Mouse (Mus musculus): ENCODE data around the gene Nos3. TPM values are rescaled to one million over a fixed set of nuclear protein-coding genes. Genes with fewer than 3 reads are reported as not detected.

Gene Nos3
- polyA plus RNA-seq, 1 experiment from 2014 or later: 4.6 TPM

DNA sequence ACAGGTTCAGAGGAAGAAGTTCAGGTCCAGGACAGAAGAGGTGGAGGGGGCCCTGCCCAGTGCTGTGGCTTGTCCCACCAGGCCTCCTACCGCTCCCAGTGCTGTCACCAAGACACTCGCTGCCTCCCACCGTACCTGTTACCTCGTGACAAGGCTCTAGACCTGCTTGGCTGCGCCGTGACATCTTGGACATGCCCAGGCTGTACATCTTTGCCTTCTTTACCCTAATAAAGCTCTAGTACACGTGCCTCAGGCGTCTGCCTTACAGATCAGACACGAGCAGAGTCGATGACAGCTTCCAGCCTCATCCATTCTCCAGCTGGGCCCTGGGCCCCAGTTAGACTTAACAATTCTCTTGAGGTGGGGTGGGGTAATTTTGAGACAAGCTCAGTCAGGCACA is 53.0 kb downstream of the Nos3 start:
- peaks cover 8% of the 10 kb centered on the region for H3K4me1 ChIP-seq (ENCODE audit: control insufficient read depth, insufficient read depth, low read length)
- H3K9me3 ChIP-seq (ENCODE audit: control insufficient read depth, low read depth, low read length): no peaks in the 10 kb centered on the region
- H3K4me3 ChIP-seq (ENCODE audit: low read depth, low read length): no peak overlapping the region
- peaks cover 12% of the 10 kb centered on the region; the same call in 1 of the 2 replicates for H3K36me3 ChIP-seq (ENCODE audit: control insufficient read depth, insufficient read depth, low read length)
- H3K4me2 ChIP-seq (replicated peaks; ENCODE audit: low read depth, low read length): no peak overlapping the region
- H3K27me3 ChIP-seq (ENCODE audit: control insufficient read depth, insufficient read depth, low read length): no peaks in the 10 kb centered on the region
- H3K27ac ChIP-seq (ENCODE audit: low read length): no peak overlapping the region
- no peak for ATAC-seq (ENCODE audit: insufficient number of reproducible peaks, insufficient read depth, low FRiP score, low read depth)
- no peak overlapping the region for H3K9ac ChIP-seq (replicated peaks; ENCODE audit: low read depth, low read length)
- 85% methylated on average over 10 of the region's 10 CpGs for WGBS

DNA sequence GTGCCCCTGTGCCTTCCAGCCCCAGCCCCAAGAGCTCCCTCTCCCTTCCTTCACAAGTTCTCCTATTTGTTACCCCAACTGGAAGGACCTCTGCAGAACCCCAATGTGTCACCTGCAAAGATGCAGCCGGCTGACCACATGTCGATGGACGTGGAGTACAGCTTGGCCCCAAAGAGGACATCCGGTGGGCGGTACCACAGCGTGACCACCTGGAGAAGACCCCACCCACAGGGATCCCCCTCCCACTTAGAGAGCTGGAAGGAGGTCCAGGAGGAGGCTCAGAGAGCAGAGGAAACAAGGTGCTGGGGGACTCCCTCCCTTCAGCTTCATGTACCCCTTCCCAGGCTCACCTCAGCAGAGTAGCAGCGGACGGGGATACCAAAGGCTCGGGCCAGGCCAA is 55.8 kb downstream of the Nos3 start:
- Histone ChIP-seq H3K36me3 (ENCODE audit: control insufficient read depth, insufficient read depth, low read length) (peaks cover 12% of the 10 kb centered on the region; the same call in 1 of the 2 replicates), H3K9me3 (ENCODE audit: control insufficient read depth, low read depth, low read length) (no peaks in the 10 kb centered on the region), H3K4me1 (ENCODE audit: control insufficient read depth, insufficient read depth, low read length) (peaks cover 19% of the 10 kb centered on the region), H3K4me3 (ENCODE audit: low read depth, low read length) (no peak overlapping the region), H3K27ac (ENCODE audit: low read length) (no peak overlapping the region), H3K9ac (replicated peaks; ENCODE audit: low read depth, low read length) (no peak overlapping the region), H3K27me3 (ENCODE audit: control insufficient read depth, insufficient read depth, low read length) (no peaks in the 10 kb centered on the region), H3K4me2 (replicated peaks; ENCODE audit: low read depth, low read length) (no peak overlapping the region)
- 89% methylated on average over 9 of the region's 9 CpGs for whole genome bisulfite sequencing
- ATAC-seq (ENCODE audit: insufficient number of reproducible peaks, insufficient read depth, low FRiP score, low read depth): no peak

DNA sequence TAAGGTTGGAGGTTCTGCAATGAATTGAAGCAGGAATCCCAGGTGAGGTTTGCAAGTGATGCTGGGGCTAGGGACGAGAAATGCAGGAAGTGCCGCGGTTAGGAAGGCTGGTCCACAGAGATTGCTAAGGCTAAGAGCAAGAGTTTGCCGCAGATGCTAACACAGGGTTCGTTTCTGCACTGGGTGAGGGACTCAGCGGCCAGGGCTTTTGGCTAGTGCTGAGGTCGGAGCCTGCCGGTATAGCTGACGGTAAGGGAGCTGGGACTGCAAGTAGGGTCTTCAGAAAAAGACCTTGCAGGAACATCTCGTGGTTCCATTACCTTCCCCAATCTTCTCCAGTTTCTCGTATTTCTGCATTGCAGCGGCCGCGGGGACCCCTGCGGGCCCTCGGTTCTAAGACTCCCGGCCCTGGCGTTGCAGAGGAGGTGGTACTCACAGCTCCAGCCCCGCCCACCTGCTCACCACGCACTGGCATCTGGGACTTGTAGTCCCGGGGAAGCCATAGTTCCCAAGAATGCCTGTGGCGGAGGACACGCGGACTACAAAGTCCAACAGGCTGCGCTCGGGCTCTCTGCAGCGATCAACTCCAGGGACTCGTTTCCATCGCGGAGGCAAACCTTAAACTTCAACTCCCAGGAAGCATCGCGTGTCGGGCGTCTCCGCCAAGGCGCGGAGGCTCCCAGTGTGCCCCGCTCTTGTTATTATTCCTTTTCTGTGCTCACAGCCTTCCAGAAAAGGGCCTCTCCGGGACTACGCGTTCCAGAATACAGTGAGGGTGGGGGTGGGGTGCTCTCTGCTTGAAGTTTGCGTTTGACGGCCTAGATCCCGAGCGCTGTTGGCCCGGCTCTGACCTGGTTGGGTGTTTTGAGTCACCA is 58.8 kb downstream of the Nos3 start, which contains the start of the genes Cdk5 and Slc4a2:
Cdk5 (minus strand) TSS at position 402 of the 875 bp plus-strand sequence.
Slc4a2 (plus strand) TSS at position 709 of the 875 bp plus-strand sequence.
- no peaks in the 10 kb centered on the region for H3K27me3 ChIP-seq (ENCODE audit: control insufficient read depth, insufficient read depth, low read length)
- H3K4me2 ChIP-seq (replicated peaks; ENCODE audit: low read depth, low read length): peak within 1 kb of the TSS; percentile 96
- H3K4me3 ChIP-seq (ENCODE audit: low read depth, low read length): peak within 1 kb of the TSS; percentile 67
- peaks cover 37% of the 10 kb centered on the region for H3K4me1 ChIP-seq (ENCODE audit: control insufficient read depth, insufficient read depth, low read length)
- under 1% methylated on average over 46 of the region's 46 CpGs for WGBS
- H3K36me3 ChIP-seq (ENCODE audit: control insufficient read depth, insufficient read depth, low read length): peaks cover 12% of the 10 kb centered on the region; the same call in 1 of the 2 replicates
- H3K27ac ChIP-seq (ENCODE audit: low read length): peak within 1 kb of the TSS; percentile 93
- peak within 1 kb of the TSS; percentile 71 for H3K9ac ChIP-seq (replicated peaks; ENCODE audit: low read depth, low read length)
- ATAC-seq (ENCODE audit: insufficient number of reproducible peaks, insufficient read depth, low FRiP score, low read depth): peak; percentile 91
- H3K9me3 ChIP-seq (ENCODE audit: control insufficient read depth, low read depth, low read length): no peaks in the 10 kb centered on the region

DNA sequence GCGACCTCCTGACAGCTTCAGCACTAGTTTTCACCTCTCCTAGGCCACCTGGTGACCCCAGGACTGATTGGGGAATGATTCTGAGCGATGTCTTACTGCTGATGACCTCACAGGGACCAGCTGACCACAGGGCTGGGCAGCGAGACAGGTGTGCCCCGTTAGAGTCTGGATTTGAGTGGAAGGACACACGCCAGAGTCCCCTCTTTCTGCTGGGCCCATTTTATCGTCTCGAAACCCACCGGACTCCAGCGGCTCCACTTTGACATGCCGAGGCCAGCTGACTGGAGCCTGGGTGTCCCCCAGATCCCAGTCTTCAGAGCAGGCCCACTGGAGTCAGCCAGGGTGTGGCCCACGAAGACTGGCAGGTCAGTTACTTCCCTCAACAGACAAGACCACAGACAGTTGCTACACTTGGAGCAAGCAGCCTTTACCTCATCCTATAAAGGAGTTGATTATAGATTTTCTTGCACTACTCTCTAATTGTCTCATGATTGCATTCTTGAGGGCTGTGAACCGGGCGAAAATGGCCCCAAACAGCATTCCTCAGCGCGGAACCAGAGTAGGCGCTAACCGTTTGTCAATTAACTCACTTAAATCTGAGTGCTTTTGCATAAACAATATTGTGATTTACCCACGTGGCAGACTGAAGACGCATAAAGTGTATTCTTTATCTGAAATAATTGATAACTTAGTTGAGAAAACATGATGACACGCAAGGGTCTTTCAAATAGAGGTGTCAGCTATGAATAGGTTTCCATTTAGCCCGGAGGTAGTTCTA is 59.6 kb downstream of the Nos3 start:
- WGBS: 10% methylated on average over 21 of the region's 21 CpGs
- H3K27ac ChIP-seq (ENCODE audit: low read length): peak overlapping the region; percentile 93
- H3K27me3 ChIP-seq (ENCODE audit: control insufficient read depth, insufficient read depth, low read length): no peaks in the 10 kb centered on the region
- H3K9ac ChIP-seq (replicated peaks; ENCODE audit: low read depth, low read length): peak overlapping the region; percentile 71; the same call in 1 of the 2 replicates
- no peaks in the 10 kb centered on the region for H3K9me3 ChIP-seq (ENCODE audit: control insufficient read depth, low read depth, low read length)
- H3K36me3 ChIP-seq (ENCODE audit: control insufficient read depth, insufficient read depth, low read length): peaks cover 8% of the 10 kb centered on the region; the same call in 1 of the 2 replicates
- H3K4me3 ChIP-seq (ENCODE audit: low read depth, low read length): peak overlapping the region; percentile 67
- no peak for ATAC-seq (ENCODE audit: insufficient number of reproducible peaks, insufficient read depth, low FRiP score, low read depth)
- peaks cover 40% of the 10 kb centered on the region for H3K4me1 ChIP-seq (ENCODE audit: control insufficient read depth, insufficient read depth, low read length)
- peak overlapping the region; percentile 96 for H3K4me2 ChIP-seq (replicated peaks; ENCODE audit: low read depth, low read length)

DNA sequence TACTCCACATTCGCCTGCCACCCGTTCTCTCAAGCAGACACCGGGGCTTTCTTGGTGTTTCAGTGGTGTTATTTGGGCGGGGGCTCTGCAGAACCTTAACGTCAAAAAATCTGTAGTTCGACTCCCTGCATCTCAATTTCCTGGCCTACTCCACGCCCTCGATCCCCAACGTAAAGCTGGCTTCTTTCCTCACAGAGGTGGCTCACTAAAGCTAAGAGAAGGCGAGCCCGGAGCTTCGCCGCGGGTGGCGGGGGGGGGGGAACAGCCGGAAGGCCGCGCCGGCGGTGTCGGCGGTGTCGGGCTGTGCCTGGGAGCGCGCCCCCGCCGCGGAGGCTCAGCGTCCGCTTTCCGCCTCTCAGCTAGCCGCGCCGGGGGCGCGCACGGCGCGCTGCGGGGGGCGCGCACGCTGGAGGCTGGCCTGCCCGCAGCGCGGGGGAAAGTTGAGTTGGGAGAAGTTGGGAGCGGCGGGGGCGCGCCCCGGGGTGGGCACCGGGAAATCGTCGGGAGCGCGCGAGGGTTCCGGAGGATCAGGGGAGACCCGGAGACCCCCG is 60.3 kb downstream of the Nos3 start:
- H3K4me1 ChIP-seq (ENCODE audit: control insufficient read depth, insufficient read depth, low read length): peaks cover 40% of the 10 kb centered on the region
- no peaks in the 10 kb centered on the region for H3K9me3 ChIP-seq (ENCODE audit: control insufficient read depth, low read depth, low read length)
- WGBS: 1% methylated on average over 53 of the region's 60 CpGs
- peak overlapping the region; percentile 96 for H3K4me2 ChIP-seq (replicated peaks; ENCODE audit: low read depth, low read length)
- H3K4me3 ChIP-seq (ENCODE audit: low read depth, low read length): peak overlapping the region; percentile 67
- H3K36me3 ChIP-seq (ENCODE audit: control insufficient read depth, insufficient read depth, low read length): peaks cover 9% of the 10 kb centered on the region
- H3K27ac ChIP-seq (ENCODE audit: low read length): peak overlapping the region; percentile 93
- H3K9ac ChIP-seq (replicated peaks; ENCODE audit: low read depth, low read length): peak overlapping the region; percentile 71
- no peaks in the 10 kb centered on the region for H3K27me3 ChIP-seq (ENCODE audit: control insufficient read depth, insufficient read depth, low read length)
- ATAC-seq (ENCODE audit: insufficient number of reproducible peaks, insufficient read depth, low FRiP score, low read depth): 0 out of 2 replicates have a peak, but pooled peaks have one; percentile 4

DNA sequence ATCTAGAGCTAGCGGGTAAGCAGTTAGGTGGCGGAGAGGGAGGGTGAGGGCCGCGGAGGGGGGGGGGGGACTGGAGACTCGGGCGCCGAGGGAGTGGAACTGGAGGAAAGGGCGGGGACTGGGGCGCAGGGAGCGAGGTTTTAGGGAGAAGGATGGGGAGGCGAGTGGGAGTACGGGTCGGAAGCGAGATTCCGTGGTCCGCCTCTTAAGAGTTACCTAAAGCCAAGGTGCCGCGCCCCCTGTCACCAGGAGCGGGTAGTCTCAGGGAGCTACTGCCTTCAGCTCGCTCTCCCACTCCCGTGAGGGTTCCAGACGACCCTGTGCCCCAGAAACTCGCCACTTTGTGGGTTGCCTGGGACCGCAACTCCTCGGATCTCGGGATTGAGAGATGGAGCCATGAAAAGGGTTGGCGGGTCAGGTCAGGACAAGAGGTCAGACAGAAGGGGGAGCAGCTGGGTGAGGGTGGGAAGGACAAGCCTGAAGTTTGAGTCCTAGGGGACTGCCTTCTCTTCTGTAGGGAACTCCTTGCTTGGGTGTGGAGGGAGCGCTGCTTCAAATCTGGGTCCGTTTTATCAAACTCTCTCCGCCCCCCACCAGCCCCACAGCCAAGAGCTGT is 60.9 kb downstream of the Nos3 start:
- peaks cover 40% of the 10 kb centered on the region for H3K4me1 ChIP-seq (ENCODE audit: control insufficient read depth, insufficient read depth, low read length)
- WGBS: under 1% methylated on average over 26 of the region's 30 CpGs

DNA sequence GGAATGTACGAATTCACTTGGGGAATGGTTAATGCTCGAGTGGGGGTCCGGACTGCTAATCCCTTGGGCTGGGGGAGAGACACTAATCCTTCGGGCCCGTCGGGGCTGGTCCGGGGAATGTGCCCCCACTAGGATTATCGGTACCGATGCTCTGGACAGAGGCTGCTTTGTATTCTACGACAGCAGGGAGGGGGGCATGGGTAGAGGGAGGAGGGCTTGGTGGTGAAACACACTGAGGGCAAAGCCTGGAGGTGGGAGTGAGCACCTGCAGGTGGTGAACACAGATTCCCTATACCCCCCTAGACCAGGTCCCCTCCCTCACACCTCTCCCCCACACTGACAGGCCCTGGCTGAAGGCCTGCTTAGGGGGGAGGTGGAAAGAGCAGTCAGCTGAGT is 61.4 kb downstream of the Nos3 start:
- no peaks in the 10 kb centered on the region for H3K27me3 ChIP-seq (ENCODE audit: control insufficient read depth, insufficient read depth, low read length)
- 2% methylated on average over 10 of the region's 10 CpGs for WGBS
- peaks cover 17% of the 10 kb centered on the region for H3K36me3 ChIP-seq (ENCODE audit: control insufficient read depth, insufficient read depth, low read length)
- no peak for ATAC-seq (ENCODE audit: insufficient number of reproducible peaks, insufficient read depth, low FRiP score, low read depth)
- H3K9ac ChIP-seq (replicated peaks; ENCODE audit: low read depth, low read length): peak overlapping the region; percentile 71
- no peaks in the 10 kb centered on the region for H3K9me3 ChIP-seq (ENCODE audit: control insufficient read depth, low read depth, low read length)
- H3K4me1 ChIP-seq (ENCODE audit: control insufficient read depth, insufficient read depth, low read length): peaks cover 40% of the 10 kb centered on the region
- peak overlapping the region; percentile 96 for H3K4me2 ChIP-seq (replicated peaks; ENCODE audit: low read depth, low read length)
- peak overlapping the region; percentile 67 for H3K4me3 ChIP-seq (ENCODE audit: low read depth, low read length)
- H3K27ac ChIP-seq (ENCODE audit: low read length): no peak overlapping the region; the same call in 1 of the 2 replicates

More for the DNA sequence above, 60.9 kb downstream of the Nos3 start:
- peak overlapping the region; percentile 67 for H3K4me3 ChIP-seq (ENCODE audit: low read depth, low read length)
- H3K27ac ChIP-seq (ENCODE audit: low read length): peak overlapping the region; percentile 93
- H3K27me3 ChIP-seq (ENCODE audit: control insufficient read depth, insufficient read depth, low read length): no peaks in the 10 kb centered on the region
- H3K4me2 ChIP-seq (replicated peaks; ENCODE audit: low read depth, low read length): peak overlapping the region; percentile 96
- ATAC-seq (ENCODE audit: insufficient number of reproducible peaks, insufficient read depth, low FRiP score, low read depth): no peak
- no peaks in the 10 kb centered on the region for H3K9me3 ChIP-seq (ENCODE audit: control insufficient read depth, low read depth, low read length)
- peak overlapping the region; percentile 71 for H3K9ac ChIP-seq (replicated peaks; ENCODE audit: low read depth, low read length)
- peaks cover 12% of the 10 kb centered on the region for H3K36me3 ChIP-seq (ENCODE audit: control insufficient read depth, insufficient read depth, low read length)

Data from stomach, embryonic 14.5 days (tissue).